Mouse (Mus musculus) G1E (cell line): ENCODE data around the gene Hsd11b1. TPM values are rescaled to one million over a fixed set of nuclear protein-coding genes. Genes with fewer than 3 reads are reported as not detected.

Experiments
- ATAC-seq: 2 replicates; pipeline ENCODE4 v1.8.0; 2016; ENCODE audit warnings: mild to moderate bottlenecking; ENCODE audit not compliant: insufficient number of reproducible peaks, poor library complexity, low FRiP score, severe bottlenecking; ENCODE audit errors: extremely low read depth
- DNase-seq: peaks from one replicate; pipeline ENCODE4 v3.0.0; 2012; ENCODE audit warnings: low spot score
- H3K27me3 ChIP-seq: 2 replicates; pipeline ENCODE4 v1.6.1; 2012; ENCODE audit warnings: mild to moderate bottlenecking, low read length, inconsistent platforms; ENCODE audit not compliant: insufficient read depth
- H3K36me3 ChIP-seq: replicated peaks from 2 replicates; pipeline ENCODE3; 2012; ENCODE audit warnings: mild to moderate bottlenecking, inconsistent platforms
- H3K4me1 ChIP-seq: 2 replicates; pipeline ENCODE4 v1.6.1; 2012; ENCODE audit warnings: low read depth, low read length, inconsistent platforms, mixed read lengths; ENCODE audit not compliant: insufficient read depth
- H3K4me3 ChIP-seq: 2 replicates; pipeline ENCODE4 v1.5.1; 2012; ENCODE audit warnings: low read depth, mild to moderate bottlenecking, inconsistent platforms, low read length, moderate library complexity, mixed read lengths
- H3K9me3 ChIP-seq: replicated peaks from 2 replicates; pipeline ENCODE4 v1.6.1; 2012; ENCODE audit warnings: inconsistent platforms
- CTCF ChIP-seq: IDR thresholded peaks from 2 replicates; pipeline ENCODE4 v1.5.1; 2012; ENCODE audit warnings: low read depth, low read length, inconsistent platforms, mixed read lengths
- GATA1 ChIP-seq: IDR thresholded peaks from 2 replicates; pipeline ENCODE4 v1.6.1; 2012; ENCODE audit warnings: borderline replicate concordance, low read length, inconsistent platforms, mixed read lengths
- GATA2 ChIP-seq: IDR thresholded peaks from 2 replicates; pipeline ENCODE4 v1.6.1; 2012; ENCODE audit warnings: low read depth, low read length, inconsistent platforms, borderline replicate concordance
- POLR2AphosphoS5 ChIP-seq: IDR thresholded peaks from 2 replicates; pipeline ENCODE4 v1.6.1; 2012; ENCODE audit warnings: low read depth, low read length, inconsistent platforms; ENCODE audit not compliant: insufficient replicate concordance
- TAL1 ChIP-seq: conservative IDR thresholded peaks from 2 replicates; pipeline ENCODE4 v1.6.1; 2012; ENCODE audit warnings: low read depth, low read length, inconsistent platforms, mixed read lengths
- polyA plus RNA-seq: library from polyadenylated mRNA; stranded (reverse); fragments of >175 nt; gene quantifications from 2 replicates; pipeline ENCODE4 v1.2.3, GENCODE M21; 2012
- total RNA-seq, 2 experiments: library from RNA; stranded (forward) in 1 of 2; stranded (reverse) in 1 of 2; fragments of 200-1000 nt in 1 of 2; fragments of >200 nt in 1 of 2; fragmentation: Nextera tagmentation in 1 of 2; gene quantifications; 2 replicates each; pipeline ENCODE4 v1.2.3; 2014 to 2017

Hsd11b1 gene
- total and polyA plus RNA-seq, 3 experiments: 0.27 TPM; not detected in 2

- ATAC-seq (peak; percentile 95), DNase-seq (peak; percentile 14)
- peak within 1 kb of the TSS; percentile 36 for H3K4me3 ChIP-seq
- TF ChIP-seq TAL1: no peak
- no peak for TF ChIP-seq GATA2
- no peak for TF ChIP-seq GATA1
- TF ChIP-seq POLR2AphosphoS5: no peak
- no peak for TF ChIP-seq CTCF
- no peaks in the 10 kb centered on the region for H3K36me3 ChIP-seq
- H3K27me3 ChIP-seq: no peaks in the 10 kb centered on the region
- H3K9me3 ChIP-seq: no peaks in the 10 kb centered on the region
- 0 out of 2 replicates have a peak, but pooled peaks cover 2% of the 10 kb centered on the region for H3K4me1 ChIP-seq
Observed at GRCm38 (mm10) chr1:193201383-193201778, 62.5 kb downstream of the Hsd11b1 start, which contains the start of gene Traf3ip3. Gene Traf3ip3, minus strand, starts transcription at chr1:193201703.

- peak overlapping the region; percentile 36 for H3K4me3 ChIP-seq
- no peaks in the 10 kb centered on the region for H3K9me3 ChIP-seq
- DNase-seq (no peak), ATAC-seq (no peak)
- no peak for TF ChIP-seq CTCF
- H3K27me3 ChIP-seq: no peaks in the 10 kb centered on the region
- H3K4me1 ChIP-seq: 0 out of 2 replicates have a peak, but pooled peaks cover 2% of the 10 kb centered on the region
- no peaks in the 10 kb centered on the region for H3K36me3 ChIP-seq
Observed at GRCm38 (mm10) chr1:193200640-193201382, 63.1 kb downstream of the Hsd11b1 start.

GRCm38 (mm10) chr1:193198312-193198711, 65.6 kb downstream of the Hsd11b1 start:
- no peaks in the 10 kb centered on the region for H3K9me3 ChIP-seq
- no peak for ATAC-seq
- 0 out of 2 replicates have a peak, but pooled peaks cover 2% of the 10 kb centered on the region for H3K4me1 ChIP-seq
- no peak overlapping the region for H3K4me3 ChIP-seq
- no peak for DNase-seq
- TF ChIP-seq GATA1 (no peak), CTCF (no peak), TAL1 (no peak), GATA2 (no peak), POLR2AphosphoS5 (no peak)
- 0 out of 2 replicates have a peak, but pooled peaks cover 2% of the 10 kb centered on the region for H3K27me3 ChIP-seq
- no peaks in the 10 kb centered on the region for H3K36me3 ChIP-seq

GRCm38 (mm10) chr1:193197494-193198205, 66.2 kb downstream of the Hsd11b1 start:
- Histone ChIP-seq H3K4me1 (0 out of 2 replicates have a peak, but pooled peaks cover 2% of the 10 kb centered on the region), H3K36me3 (no peaks in the 10 kb centered on the region), H3K9me3 (no peaks in the 10 kb centered on the region), H3K27me3 (0 out of 2 replicates have a peak, but pooled peaks cover 2% of the 10 kb centered on the region), H3K4me3 (no peak overlapping the region)
- no peak for DNase-seq
- ATAC-seq: no peak
- TF ChIP-seq POLR2AphosphoS5 (no peak), GATA2 (no peak), TAL1 (no peak), CTCF (no peak), GATA1 (no peak)

- Histone ChIP-seq H3K27me3 (peaks cover 5% of the 10 kb centered on the region; the same call in 1 of the 2 replicates), H3K36me3 (no peaks in the 10 kb centered on the region), H3K9me3 (no peaks in the 10 kb centered on the region), H3K4me3 (no peak overlapping the region), H3K4me1 (0 out of 2 replicates have a peak, but pooled peaks cover 2% of the 10 kb centered on the region)
- ATAC-seq (no peak), DNase-seq (no peak)
- TF ChIP-seq GATA1 (no peak), POLR2AphosphoS5 (no peak), GATA2 (no peak), TAL1 (no peak), CTCF (no peak)
Observed at GRCm38 (mm10) chr1:193195169-193195810, 68.6 kb downstream of the Hsd11b1 start.
